Mouse (Mus musculus) testis, adult 2 months (tissue): ENCODE results near the gene Lrrc66. TPM values are rescaled to one million over a fixed set of nuclear protein-coding genes. Genes with fewer than 3 reads are reported as not detected.
A peak's percentile ranks its signal among the peaks of the same experiment; 100 is the strongest.

Experiments used
- H3K27ac ChIP-seq: fragments of 200-500 bp; 2 replicates; pipeline ENCODE4 v1.5.1; 2012; ENCODE audit warnings: low read depth, low read length; ENCODE audit not compliant: control insufficient read depth, insufficient read depth
- H3K27me3 ChIP-seq: fragments of 200-500 bp; 2 replicates; pipeline ENCODE4 v1.6.1; 2012; ENCODE audit warnings: mild to moderate bottlenecking, low read length, moderate library complexity; ENCODE audit not compliant: control insufficient read depth, insufficient read depth
- H3K36me3 ChIP-seq: fragments of 200-500 bp; 2 replicates; pipeline ENCODE4 v1.6.1; 2012; ENCODE audit warnings: mild to moderate bottlenecking, low read length; ENCODE audit not compliant: control insufficient read depth, insufficient read depth
- H3K4me1 ChIP-seq: fragments of 200-500 bp; 2 replicates; pipeline ENCODE4 v1.6.1; 2012; ENCODE audit warnings: low read length; ENCODE audit not compliant: control insufficient read depth, insufficient read depth
- H3K4me3 ChIP-seq: fragments of 200-500 bp; 2 replicates; pipeline ENCODE4 v1.5.1; 2012; ENCODE audit warnings: low read depth, mild to moderate bottlenecking, low read length, moderate library complexity, mixed read lengths; ENCODE audit not compliant: control insufficient read depth
- CTCF ChIP-seq: fragments of 200-500 bp; IDR thresholded peaks from 2 replicates; pipeline ENCODE4 v1.5.1; 2012; ENCODE audit warnings: low read depth, mild to moderate bottlenecking, inconsistent platforms, low read length, moderate library complexity; ENCODE audit not compliant: control insufficient read depth, insufficient read depth, insufficient replicate concordance
- POLR2A ChIP-seq: fragments of 200-500 bp; IDR thresholded peaks from 2 replicates; pipeline ENCODE4 v1.6.1; 2012; ENCODE audit warnings: low read depth, mild to moderate bottlenecking, inconsistent platforms, low read length, moderate library complexity; ENCODE audit not compliant: control insufficient read depth
- polyA plus RNA-seq: library from polyadenylated mRNA; depleted of rRNA; stranded (reverse); fragments of >200 nt; gene quantifications from 2 replicates; pipeline ENCODE4 v1.2.3, GENCODE M21; 2012

The Lrrc66 gene
- polyA plus RNA-seq, 1 experiment: 1.7 TPM

GRCm38 (mm10) chr5:73631001-73631558 lies 1.2 kb downstream of the Lrrc66 start:
- H3K4me3 ChIP-seq: no peak overlapping the region
- TF ChIP-seq CTCF: no peak
- no peaks in the 10 kb centered on the region; the same call in 1 of the 2 replicates for H3K36me3 ChIP-seq
- no peak overlapping the region for H3K27ac ChIP-seq
- peaks cover 6% of the 10 kb centered on the region for H3K4me1 ChIP-seq
- no peaks in the 10 kb centered on the region for H3K27me3 ChIP-seq

GRCm38 (mm10) chr5:73630141-73630540 lies 2.2 kb downstream of the Lrrc66 start:
- Histone ChIP-seq H3K27me3 (no peaks in the 10 kb centered on the region), H3K36me3 (no peaks in the 10 kb centered on the region), H3K4me3 (no peak overlapping the region), H3K4me1 (peaks cover 6% of the 10 kb centered on the region), H3K27ac (no peak overlapping the region)
- TF ChIP-seq POLR2A: no peak
- TF ChIP-seq CTCF: no peak

- no peak overlapping the region for H3K27ac ChIP-seq
- H3K4me1 ChIP-seq: peaks cover 6% of the 10 kb centered on the region
- TF ChIP-seq CTCF (no peak), POLR2A (no peak)
- no peaks in the 10 kb centered on the region for H3K36me3 ChIP-seq
- H3K27me3 ChIP-seq: no peaks in the 10 kb centered on the region
- H3K4me3 ChIP-seq: peak overlapping the region; percentile 21
These were observed 4.3 kb downstream of the Lrrc66 start for GRCm38 (mm10) chr5:73627991-73628390.

GRCm38 (mm10) chr5:73627559-73627958 lies 4.8 kb downstream of the Lrrc66 start:
- Histone ChIP-seq H3K4me3 (no peak overlapping the region), H3K27me3 (no peaks in the 10 kb centered on the region), H3K4me1 (peaks cover 6% of the 10 kb centered on the region), H3K27ac (no peak overlapping the region), H3K36me3 (no peaks in the 10 kb centered on the region)
- no peak for TF ChIP-seq POLR2A

- no peak for TF ChIP-seq CTCF
- H3K4me3 ChIP-seq: no peak overlapping the region
- no peak overlapping the region for H3K27ac ChIP-seq
- no peaks in the 10 kb centered on the region for H3K27me3 ChIP-seq
- H3K4me1 ChIP-seq: peaks cover 6% of the 10 kb centered on the region
- H3K36me3 ChIP-seq: no peaks in the 10 kb centered on the region
These were observed 5.5 kb downstream of the Lrrc66 start for GRCm38 (mm10) chr5:73626842-73627241.

GRCm38 (mm10) chr5:73625505-73625904 lies 6.8 kb downstream of the Lrrc66 start:
- H3K36me3 ChIP-seq: no peaks in the 10 kb centered on the region
- H3K27me3 ChIP-seq: no peaks in the 10 kb centered on the region
- peaks cover 6% of the 10 kb centered on the region for H3K4me1 ChIP-seq
- no peak overlapping the region for H3K4me3 ChIP-seq
- TF ChIP-seq CTCF (no peak), POLR2A (no peak)
- H3K27ac ChIP-seq: no peak overlapping the region

- Histone ChIP-seq H3K4me3 (no peak overlapping the region), H3K36me3 (no peaks in the 10 kb centered on the region), H3K27ac (no peak overlapping the region), H3K27me3 (no peaks in the 10 kb centered on the region), H3K4me1 (no peaks in the 10 kb centered on the region)
- TF ChIP-seq POLR2A (no peak), CTCF (no peak)
These were observed 13.4 kb downstream of the Lrrc66 start for GRCm38 (mm10) chr5:73618969-73619368.

- H3K27me3 ChIP-seq: no peaks in the 10 kb centered on the region
- TF ChIP-seq CTCF (no peak), POLR2A (no peak)
- H3K27ac ChIP-seq: no peak overlapping the region
- H3K36me3 ChIP-seq: no peaks in the 10 kb centered on the region
- no peak overlapping the region for H3K4me3 ChIP-seq
- no peaks in the 10 kb centered on the region for H3K4me1 ChIP-seq
These were observed 17.1 kb downstream of the Lrrc66 start for GRCm38 (mm10) chr5:73615211-73615610.
